Mouse (Mus musculus): ENCODE measurements around the gene Stk35.

- no peak for TF ChIP-seq CTCF (IDR thresholded peaks at IDR 0.05; ENCODE audit: low read depth, low read length)
- TF ChIP-seq POLR2AphosphoS5 (IDR thresholded peaks at IDR 0.05; ENCODE audit: insufficient replicate concordance, low read depth, low read length): no peak
- TF ChIP-seq TAL1 (conservative IDR thresholded peaks at IDR 0.05; ENCODE audit: low read depth, low read length): no peak
- no peak for TF ChIP-seq GATA1 (IDR thresholded peaks at IDR 0.05; ENCODE audit: borderline replicate concordance, low read length)
Observed at GRCm38 (mm10) chr2:129801231-129802029, 1.1 kb downstream of the Stk35 start.

Measured in G1E (cell line).